Mouse (Mus musculus) erythroid progenitor cell, adult 5-6 weeks (primary cell): ENCODE data around the gene Pxylp1. TPM values are rescaled to one million over a fixed set of nuclear protein-coding genes. Genes with fewer than 3 reads are reported as not detected.

ENCODE experiments used
- ATAC-seq: replicated peaks from 2 replicates; pipeline ENCODE4 v1.8.0; 2016; ENCODE audit warnings: moderate number of reproducible peaks, mild to moderate bottlenecking, moderate TSS enrichment, inconsistent platforms; ENCODE audit not compliant: poor library complexity, low FRiP score, severe bottlenecking
- total RNA-seq, 2 experiments: library from RNA; stranded (forward) in 1 of 2; stranded (reverse) in 1 of 2; fragments of 150-400 nt in 1 of 2; fragments of 186-747, 209-891 nt in 1 of 2; gene quantifications; 2 replicates each; pipeline versions ENCODE4 v1.2.3 to v1.2.4; 2015 to 2017; ENCODE audit warnings: low replicate concordance in 2 of 2

Pxylp1 gene
- total RNA-seq, 2 experiments from 2014 or later: 8.7 to 20.1 TPM

DNA sequence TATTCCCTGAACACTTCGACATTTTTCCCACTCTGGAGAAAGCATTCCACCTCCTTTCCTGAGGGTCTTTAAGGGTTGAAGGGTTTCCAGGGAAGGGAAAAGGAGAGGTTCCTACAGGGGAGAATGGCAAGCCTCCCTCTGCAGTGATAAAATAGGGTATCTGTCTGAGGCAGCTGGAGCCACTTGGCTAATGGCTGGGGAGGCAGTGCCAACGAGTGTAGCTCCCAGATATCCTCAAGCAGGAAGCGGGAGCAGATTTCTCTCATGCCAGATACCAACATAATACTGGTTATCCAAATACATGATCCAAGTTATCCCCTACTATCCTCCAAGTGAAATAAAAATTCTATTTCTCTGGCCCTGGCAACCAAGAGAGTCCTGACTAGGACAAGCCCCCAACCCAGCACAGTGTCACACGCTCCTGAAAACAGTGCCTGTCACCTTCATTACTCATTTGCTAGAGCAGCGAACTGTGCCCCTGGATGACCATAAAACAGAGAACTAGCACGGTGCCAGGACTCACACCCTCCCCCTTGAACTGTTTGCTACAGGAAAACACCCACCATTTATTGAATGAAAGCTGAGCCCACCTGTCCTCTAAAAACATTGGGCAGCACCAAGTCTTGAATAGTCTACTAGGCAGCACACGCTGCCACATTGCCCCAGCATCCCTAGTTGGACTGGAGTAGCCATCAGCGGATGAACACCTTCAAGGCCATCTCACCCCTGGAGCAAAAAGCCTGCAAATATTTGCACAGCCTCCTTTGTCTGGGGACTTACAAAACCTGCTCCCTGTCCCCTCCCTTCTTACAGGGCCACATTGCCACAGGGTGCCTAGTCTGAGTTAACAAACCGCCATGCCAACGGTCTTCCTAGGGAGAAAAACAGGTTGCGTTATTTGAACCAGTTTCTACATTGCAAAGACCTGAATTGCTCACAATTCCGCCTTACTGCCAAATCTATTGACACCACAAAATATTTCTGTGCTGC, 833 bp downstream of the Pxylp1 start:
- ATAC-seq: no peak

- ATAC-seq: no peak
These were observed 1.7 kb downstream of the Pxylp1 start for GRCm38 (mm10) chr9:96890756-96891155.

- ATAC-seq: no peak
These were observed 2.2 kb downstream of the Pxylp1 start for GRCm38 (mm10) chr9:96890266-96890665.

DNA sequence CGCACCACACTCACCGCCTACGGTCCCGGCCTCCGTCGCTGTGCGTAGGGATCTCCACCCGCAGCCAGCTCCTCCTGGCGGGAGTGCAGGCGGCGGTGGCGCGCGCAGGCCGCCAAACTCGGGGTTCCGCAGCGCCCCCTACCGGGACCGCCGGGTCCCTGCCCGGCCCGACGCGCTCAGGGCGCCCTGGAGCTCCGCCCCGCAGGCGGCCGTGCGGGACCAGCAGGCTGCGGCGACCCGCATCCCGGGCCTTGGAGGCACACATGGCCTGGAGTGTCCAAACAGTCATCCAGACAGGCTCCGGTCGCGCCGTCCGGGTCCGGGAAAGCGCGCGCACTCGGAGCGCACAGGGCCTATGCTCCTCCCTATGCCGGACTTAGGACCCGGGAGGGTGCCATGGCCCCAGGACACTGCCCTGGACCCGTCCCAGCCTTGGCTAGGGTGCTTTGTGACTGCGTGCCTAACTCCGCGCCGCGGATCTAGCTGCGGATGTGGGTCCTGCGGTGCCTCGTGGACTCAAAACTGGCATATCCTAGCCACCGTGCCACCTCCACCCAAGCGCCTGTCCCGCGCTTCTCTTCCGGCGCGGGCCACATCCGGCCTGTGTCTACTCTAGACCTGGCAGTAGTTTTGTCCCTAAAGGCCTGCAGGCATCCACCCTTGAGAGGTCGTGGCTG, 3.0 kb downstream of the Pxylp1 start:
- ATAC-seq: peak; percentile 42; the same call in 1 of the 2 replicates

DNA sequence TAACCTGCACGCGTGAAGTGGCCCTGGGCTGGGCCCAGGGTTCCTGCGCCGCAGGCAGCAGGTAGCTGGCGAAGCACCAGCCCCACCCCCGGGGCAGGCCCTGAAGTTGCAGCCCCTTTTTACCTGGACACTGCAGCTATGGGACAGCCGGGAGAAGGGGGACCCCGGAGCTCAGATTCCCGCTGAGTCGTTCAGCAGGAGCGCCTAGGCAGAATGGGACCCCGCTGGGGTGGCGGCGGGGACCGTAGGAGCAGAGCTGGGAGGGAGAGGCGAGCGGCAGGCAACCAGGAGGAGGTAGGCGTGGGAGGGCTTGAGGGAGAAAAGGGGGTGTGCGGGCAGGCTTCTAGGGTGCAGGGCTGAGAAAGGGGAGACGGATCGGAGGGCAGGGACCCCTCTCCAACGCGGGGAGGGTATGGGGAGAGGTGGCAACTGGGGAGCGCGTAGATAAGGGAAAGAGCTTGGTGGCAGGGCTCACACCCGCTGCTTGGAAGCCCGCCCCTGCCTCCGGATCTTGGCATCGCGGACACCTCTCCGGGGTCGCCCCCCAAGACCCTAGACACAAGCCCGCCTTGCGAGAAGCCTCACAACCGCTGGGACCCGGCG, 3.6 kb downstream of the Pxylp1 start:
- ATAC-seq: 0 out of 2 replicates have a peak, but pooled peaks have one; percentile 6

GRCm38 (mm10) chr9:96887954-96888353, 4.5 kb downstream of the Pxylp1 start:
- no peak for ATAC-seq

DNA sequence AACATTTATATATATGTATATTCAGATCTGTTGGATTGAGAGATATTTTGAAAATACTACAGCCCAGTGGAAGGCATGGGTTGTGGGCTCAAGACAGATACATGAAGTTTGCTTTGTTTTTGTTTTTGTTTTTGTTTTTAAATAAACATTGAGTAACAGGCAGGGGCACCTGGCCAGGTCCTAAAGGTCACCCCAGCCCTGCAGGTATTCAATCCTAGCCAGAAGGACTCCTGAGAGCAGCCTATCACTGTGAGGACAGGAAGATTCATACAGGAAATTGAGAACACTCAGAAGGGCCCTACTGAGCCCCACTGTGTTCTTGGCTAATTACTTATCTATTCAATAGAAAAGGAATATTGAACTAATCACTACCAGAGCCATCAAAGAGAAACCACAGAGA, 5.0 kb downstream of the Pxylp1 start:
- no peak for ATAC-seq

GRCm38 (mm10) chr9:96885781-96886180, 6.7 kb downstream of the Pxylp1 start:
- ATAC-seq: no peak

GRCm38 (mm10) chr9:96882496-96883265, 9.8 kb downstream of the Pxylp1 start:
- no peak for ATAC-seq

GRCm38 (mm10) chr9:96881901-96882300, 10.6 kb downstream of the Pxylp1 start:
- no peak for ATAC-seq

DNA sequence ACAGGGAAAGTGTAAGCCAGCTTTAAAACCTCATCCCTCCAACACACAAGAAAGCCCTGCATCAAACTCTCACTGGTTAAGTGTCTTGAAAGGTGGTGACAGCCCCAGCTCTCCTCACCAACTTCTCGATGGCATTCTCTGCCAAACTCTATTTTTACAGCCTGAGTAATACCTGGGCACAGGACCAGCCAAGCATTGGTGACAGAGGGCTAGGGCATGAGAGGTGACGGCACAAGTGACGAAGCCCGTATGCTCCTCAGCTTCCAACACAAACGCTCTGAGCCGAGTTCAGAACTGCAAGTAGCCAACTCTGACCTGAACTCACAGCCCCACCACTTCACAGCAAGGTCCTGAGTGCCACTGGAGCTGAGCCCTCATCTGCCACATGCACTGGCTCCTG, 13.4 kb downstream of the Pxylp1 start:
- ATAC-seq: no peak

- ATAC-seq: no peak
These were observed 14.0 kb downstream of the Pxylp1 start for GRCm38 (mm10) chr9:96878464-96878863.

- ATAC-seq: no peak
These were observed 16.8 kb downstream of the Pxylp1 start for GRCm38 (mm10) chr9:96875704-96876103.

- no peak; the same call in 1 of the 2 replicates for ATAC-seq
These were observed 19.4 kb downstream of the Pxylp1 start for GRCm38 (mm10) chr9:96873082-96873481.

- ATAC-seq: no peak
These were observed 22.4 kb downstream of the Pxylp1 start for GRCm38 (mm10) chr9:96870104-96870503.

DNA sequence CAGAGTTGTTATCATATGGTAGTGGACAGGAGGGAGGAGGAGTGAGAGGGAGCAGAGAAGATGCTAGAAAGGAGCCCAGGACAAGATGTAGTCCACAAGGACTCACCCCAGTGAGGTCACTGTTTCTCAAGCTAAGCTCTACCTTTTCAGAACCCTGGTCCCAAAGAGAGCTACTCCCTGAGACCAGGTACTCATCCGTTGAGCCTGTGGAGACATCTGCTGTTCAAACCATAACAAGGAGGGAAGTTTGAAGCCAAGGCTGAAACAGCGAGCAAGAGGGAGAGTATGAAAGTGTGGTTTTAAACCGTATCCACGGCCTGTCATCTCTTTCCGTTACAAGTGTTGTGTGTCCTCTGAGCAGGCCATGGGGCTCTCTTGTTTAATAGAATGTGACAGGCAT, 22.9 kb downstream of the Pxylp1 start:
- ATAC-seq: no peak

GRCm38 (mm10) chr9:96868546-96868945, 23.9 kb downstream of the Pxylp1 start:
- no peak for ATAC-seq

DNA sequence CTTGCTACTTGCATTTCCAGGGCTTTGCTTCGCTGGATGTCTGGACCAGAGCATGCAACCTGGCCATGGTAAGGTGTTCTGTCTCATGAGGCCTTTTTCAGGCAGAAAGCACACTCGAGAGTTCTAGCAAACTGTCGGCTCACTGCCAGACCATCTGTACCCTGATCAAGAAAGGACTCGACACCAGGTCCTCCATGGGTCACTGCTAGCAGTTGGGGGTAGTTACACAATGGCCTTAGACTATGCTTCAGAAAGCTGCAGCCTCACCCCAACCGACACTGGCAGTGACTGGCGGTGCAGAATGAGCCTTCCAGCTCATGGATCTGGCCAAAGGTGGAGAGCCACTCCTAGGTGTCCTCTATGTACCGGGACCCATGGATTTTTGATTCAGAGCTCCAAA, 25.3 kb downstream of the Pxylp1 start:
- no peak for ATAC-seq

DNA sequence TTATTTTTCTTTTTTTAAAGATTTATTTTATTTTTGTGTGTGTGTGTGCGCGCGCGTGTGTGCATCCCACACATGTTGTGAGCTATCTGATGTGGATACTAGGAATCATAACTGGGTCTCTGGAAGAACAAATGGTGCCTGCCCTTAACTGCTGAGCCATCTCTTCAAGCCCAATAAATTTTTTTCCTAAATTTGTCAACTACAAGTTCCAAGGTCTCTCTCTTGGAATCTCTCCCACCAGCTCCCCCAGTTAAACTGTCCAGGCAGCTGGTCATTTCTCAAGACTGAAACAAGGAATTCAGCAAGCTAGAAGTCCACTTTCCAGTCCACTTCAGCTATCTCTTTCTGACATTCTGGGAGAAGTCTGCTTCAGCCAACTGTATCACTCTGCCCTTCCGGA, 26.3 kb downstream of the Pxylp1 start:
- no peak for ATAC-seq
